Mouse (Mus musculus) cerebellum, postnatal 4 days (tissue): ENCODE data around the gene Pxylp1.

Experiments used
- DNase-seq, 2 experiments: peaks; one replicate each; pipeline ENCODE4 v3.0.0; 2022; ENCODE audit warnings: low spot score in 2 of 2, mixed read lengths in 1 of 2

Gene Pxylp1

DNA sequence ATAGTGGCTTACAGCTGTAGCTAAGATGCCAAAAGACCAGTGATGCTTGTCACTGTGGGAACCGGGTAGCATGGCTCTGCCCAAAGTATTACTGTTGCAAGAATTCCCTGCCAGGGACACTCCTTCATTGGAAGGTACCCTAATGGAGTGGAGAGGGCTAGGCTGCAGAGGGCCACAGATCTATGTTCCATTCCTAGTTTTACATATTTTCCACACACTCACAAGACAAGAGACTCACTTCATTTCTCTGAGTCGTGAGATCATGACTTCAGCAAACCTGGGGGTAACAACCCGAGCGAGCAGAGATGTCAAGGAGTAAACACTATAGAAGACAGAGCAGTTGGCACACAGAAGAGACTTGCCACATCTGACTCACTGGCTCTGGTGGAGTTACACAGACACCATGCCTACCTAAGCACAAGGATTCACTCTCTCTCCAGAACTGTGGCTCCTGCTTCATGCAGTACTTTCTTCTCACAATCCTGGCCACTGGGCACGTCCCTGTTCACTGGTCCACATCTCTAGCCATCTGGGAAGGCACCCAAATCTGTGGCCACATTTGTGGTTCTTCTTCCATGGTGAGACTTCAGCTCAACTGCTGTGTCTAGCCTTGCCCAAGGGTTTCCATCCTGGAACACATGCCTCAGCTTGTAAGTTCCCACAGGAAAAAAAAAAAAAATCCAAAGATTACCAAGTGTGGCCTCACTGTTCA, 31.9 kb downstream of the Pxylp1 start:
- DNase-seq = no peak

DNA sequence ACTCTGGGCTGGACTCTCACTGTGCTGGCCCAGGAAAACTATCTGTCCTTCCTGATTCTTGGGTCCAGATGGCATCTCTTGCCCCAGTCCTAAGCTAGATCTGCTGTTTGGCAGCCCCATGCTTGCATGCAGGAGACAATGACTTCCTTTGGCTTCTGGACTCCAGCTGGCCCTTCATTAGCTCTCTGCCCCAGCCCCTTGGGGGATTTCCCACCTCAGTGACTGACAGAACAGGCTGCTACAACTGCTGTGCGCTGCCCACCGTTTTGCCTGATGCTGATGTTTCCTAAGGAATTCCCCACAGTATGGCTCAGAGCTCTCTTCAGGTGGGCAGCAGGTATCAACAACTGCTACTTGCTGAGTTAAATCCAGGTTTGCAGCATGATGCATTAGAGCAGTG, 33.4 kb downstream of the Pxylp1 start:
- no peak for DNase-seq

DNA sequence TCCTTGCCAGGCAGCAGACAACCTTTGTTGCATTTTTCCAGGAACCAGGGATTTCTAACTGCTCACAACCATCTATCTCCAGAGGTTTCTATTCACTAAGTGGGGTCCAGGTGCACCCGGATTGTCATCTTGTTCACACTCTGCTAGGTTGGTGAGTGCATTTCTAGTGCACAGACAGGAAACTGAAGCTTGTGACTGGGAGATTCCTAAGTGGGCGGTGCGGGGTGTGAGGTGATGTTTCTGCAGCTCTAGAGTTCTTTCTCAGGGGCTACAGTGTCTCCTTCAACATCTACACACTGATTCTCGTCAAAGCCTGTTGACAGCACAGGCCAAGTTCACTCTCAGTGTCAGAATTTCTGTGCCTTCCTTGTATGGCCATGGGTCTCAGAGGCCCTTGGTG, 34.6 kb downstream of the Pxylp1 start:
- DNase-seq = no peak

DNA sequence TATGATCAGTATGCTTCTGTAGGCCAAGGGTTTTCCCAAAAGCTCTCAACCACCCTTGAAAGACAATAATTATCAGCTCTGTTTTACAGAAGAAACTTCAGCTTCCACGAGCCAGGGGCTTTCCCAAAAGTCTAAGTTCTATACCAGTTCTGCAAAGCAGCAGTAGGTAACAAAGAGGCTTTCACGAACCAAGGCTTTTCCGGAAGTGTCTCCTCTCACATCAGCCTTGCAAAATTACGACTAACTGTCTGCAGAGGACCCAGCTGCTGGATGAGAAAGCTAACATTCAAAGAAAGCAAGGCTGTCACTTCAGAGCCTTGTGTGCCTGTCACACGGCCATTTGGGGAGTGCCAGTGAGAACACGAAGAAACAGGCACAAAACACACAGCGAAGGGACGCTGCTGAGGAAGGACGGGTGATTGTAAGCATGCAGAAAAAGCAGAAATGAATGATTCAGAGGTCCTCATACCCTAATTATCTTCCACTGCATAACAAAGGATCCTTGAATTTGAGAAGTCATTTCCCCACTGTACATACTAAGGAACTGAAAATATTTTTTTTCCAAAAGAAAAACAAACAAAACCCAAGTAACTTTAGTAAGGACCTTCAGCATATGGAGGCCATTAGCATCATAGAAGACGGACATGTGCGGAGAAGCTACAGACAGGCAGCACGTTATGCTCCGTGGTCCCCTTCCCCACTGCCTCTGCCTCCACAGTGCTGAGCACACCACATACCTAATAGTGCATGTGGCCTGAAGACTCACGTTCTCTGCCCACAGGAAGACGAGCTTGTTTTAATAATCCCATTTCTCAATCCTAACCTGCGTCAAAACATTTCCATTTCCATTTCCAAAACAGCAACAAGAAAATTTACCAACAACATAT, 38.9 kb downstream of the Pxylp1 start:
- DNase-seq = no peak

DNA sequence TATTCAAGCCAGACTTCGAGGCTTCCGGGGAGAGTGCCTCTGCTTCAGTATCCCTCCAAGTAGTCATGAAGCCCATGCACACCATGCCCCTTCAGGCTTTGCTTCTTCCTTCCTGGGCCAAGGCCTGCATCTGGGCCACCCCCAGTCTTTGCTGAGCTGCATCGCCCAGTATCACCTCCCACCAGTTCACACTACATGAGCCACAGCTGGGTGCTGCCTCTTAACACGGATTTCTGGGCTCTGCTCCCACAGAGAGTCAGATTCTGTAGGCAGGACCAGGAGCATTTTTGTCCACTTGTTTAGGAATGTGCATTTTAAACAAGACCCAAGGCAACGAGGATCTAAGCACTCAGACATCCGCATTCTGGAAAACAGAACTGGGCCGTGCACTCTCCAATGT, 40.8 kb downstream of the Pxylp1 start:
- no peak for DNase-seq

DNA sequence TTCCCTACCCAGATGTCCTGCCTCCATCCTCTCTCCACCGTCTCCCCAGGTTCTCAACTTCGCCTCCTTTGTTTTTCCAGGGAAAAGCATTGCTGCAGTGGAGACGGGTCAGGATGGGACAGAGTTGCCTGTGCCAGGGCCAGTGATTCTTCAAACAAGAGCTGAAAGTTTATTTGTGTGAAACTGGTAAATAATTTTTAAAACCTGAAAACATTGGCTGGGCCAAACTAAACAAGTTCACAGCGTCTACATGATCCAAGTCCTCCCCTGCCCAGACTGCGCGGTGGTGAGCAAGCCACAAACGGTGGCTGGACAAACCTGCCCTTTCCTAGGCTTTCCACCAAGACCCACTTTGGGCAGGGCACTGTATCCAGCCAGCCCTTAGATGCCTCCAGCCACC, 41.4 kb downstream of the Pxylp1 start:
- DNase-seq = no peak

DNA sequence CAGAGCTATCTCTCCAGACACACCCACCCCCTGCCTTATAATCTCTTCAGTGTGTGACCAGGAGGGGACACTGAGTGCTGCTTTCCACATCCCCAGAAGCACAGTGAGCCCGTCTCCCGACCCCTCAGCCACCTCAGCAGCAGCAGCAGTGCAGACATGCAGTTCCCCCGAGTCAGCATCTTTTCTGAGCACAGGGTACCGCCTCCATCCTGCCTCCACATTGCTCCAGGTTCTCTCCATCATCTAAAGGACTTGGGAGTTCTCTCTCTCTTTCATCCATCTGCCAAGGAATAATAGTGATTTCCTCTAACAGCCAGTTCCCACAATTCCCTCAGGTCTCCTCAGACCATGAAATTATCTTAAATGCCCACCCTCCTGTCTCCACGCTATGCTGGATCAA, 43.5 kb downstream of the Pxylp1 start:
- no peak for DNase-seq

DNA sequence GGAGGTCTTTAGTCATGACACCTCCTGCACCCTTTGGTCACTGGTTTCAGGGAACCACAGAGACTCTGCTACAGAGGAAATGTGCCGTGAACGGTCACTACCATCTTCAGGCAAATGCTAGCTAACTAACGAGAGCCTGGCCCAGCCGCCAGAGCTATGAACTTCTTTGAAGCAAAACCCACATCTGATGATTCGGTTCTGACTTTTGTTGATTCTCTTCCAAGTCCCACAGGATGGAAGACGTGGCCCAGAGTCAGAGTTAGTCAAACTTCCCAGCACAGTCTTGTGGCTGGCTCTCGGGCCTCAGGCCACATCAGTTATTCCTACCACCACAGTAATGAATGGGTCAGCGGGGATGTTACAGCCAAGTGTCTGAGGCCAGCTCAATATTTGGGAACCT, 46.1 kb downstream of the Pxylp1 start:
- DNase-seq = no peak

DNA sequence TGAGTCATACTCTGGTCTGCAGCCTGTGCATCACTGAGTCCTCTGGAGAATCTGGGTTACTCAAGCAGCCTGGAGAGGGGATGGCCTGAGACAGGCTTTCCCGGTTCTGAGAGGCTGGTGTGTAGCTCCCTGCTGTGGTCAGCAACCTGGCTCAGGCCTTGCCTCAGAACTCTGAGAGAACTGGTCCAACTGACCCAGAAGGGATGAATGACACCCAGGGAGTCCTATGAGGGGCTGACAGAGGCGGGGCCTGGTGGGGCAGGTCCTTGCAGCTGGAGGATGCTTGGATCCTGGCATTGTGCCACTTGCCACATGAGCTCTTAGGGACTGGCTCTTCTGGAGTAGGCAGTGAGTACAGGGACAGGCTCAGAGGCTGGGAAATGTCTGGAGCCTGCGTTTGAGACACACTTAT, 47.7 kb downstream of the Pxylp1 start:
- DNase-seq = peak in 1 of 2 experiments; percentile 43

DNA sequence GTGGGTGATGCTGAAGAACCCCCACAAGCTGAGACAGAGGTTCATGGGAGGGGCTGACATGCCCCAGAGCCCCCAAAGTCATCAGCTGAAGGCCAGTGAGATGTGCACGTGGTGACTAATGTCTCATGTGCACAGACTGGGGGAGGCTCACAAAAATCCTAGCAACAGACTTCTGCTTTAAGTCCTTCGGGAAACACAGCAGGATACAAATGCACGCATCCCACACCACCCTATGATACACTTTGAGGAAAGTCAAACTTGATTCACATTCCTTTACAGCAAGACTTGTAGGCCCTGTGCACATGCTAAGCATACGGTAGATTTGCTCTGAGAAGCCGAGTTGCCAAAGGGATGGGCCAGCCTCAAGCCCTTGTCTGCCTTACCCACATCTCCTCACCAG, 53.1 kb downstream of the Pxylp1 start:
- DNase-seq = no peak

DNA sequence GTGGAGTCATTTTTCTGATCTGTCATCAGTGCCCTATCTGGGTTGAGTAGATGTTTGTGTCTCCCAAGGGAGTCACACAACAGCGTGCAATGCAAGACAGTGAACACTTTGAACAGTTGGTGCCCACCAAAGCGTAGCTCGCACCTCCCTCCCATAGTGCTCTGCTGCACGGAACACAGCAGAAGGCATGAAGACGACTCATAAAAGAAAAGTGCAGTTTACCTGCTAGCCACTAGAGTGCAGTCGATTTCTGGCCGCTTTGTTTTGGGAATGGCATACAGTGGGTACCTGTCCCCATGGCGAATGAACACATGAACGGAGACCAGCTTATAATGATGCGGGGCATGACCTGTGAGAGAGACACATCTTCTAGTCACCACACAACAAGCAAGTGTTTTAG, 53.6 kb downstream of the Pxylp1 start:
- DNase-seq = peak in 1 of 2 experiments; percentile 41

DNA sequence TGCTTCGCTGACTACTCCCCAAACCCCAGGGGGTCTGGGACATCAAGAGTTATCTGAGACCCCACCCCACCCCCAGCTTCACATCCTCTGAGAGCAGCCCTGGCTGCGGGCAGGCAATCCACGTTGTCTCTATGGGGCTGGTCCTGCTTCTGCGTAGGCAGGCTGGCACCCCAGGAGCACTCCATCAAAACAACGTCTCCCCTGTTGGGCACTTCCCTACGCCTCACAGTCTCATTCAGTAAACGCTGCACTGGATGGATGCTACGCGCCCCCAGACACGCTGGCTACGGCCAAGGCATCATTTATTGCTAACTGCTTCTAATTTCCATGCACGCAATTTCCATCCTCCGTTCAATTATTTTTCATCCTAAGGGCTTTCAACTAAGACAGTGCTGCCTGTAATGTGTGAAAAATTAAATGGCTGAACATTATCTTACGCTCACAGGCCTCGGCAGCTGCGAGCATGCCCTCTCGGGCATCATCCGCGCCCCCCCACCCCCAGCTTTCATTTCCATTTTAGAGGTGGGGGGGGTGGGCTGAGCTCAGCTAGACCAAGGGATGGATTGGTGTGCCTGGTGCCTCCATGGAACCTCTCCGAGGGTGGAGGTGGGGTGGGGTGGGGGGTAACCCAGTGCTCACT, 54.6 kb downstream of the Pxylp1 start:
- no peak for DNase-seq

DNA sequence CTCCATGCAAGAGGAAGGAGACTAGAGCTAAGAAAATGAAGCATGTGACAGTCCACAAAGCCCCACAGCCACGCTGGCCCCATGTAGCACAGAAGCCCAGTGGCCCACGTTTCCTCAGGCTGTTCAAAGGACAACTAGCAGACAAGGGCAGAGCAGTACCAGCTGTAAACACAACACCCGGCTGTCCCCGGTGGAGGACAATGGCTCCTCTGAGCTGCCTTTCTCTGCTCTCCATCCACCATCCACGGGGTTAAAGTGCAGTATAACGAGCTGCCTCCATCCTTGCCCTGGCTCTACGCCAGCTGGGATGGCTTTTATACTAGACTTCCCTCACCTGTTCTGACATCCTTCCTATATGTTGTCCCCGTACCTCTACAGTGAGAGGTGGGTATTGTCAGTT, 55.5 kb downstream of the Pxylp1 start:
- no peak for DNase-seq

DNA sequence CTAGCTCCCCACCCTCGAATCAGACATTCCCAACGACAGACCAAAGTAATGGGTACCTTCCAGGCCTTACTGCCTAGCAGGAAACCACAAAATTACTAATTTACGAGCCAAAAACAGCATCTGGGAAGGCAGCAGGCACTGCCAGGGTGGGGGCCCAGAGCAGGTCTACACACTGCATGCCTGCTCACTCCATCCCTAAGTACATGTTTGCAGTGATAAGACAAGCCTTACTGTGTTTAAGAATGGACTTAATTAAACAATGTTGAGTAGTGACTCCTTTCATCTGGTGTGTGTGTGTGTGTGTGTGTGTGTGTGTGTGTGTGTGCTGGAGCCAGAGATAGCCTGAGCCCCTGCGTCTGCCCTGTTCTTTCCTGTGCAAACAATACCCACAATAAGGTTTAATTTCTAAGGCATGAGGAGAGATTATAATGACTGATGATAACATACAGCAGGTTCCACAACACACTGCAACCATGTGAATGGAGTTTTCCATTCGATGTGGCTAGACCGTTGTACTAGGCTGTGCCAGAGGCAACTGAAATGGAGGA, 57.0 kb downstream of the Pxylp1 start:
- DNase-seq = no peak

DNA sequence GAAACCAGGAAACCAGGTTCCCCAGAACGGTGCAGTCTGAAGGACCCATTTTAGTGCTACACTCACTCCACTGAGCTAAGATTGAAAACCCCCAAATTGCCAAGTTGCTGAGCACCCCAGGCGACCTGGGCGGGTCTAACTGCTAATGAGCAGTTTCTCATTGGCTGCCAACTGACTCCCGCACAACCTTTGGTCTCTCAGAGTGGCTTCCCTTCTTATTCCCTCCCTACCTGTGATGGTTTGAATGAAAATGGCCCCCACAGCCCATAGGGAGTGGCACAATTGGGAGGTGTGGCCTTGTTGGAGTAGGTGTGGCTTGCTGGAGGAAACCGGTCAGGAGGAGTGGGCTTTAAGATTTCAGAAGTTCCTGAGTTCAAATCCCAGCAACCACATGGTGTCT, 58.9 kb downstream of the Pxylp1 start:
- no peak for DNase-seq

DNA sequence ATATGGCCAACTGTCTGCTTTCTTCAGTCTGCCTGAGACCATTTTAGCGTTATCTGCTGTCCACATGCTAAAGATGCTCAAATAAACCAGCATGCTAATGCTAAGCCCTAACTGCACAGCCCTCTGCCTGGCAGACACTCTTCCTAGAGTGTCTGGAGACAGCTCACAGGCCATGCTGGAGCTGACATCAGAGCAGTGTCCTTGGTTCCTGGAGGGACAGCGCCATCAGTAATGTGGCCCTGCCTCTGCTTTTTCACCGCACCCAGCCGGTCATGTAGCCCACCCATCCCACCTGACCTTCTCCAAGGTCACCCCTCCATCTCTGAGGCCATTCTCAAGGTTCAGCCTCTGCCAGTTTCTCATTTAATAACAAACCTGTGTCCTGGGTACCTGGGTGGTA, 60.0 kb downstream of the Pxylp1 start:
- DNase-seq = no peak

DNA sequence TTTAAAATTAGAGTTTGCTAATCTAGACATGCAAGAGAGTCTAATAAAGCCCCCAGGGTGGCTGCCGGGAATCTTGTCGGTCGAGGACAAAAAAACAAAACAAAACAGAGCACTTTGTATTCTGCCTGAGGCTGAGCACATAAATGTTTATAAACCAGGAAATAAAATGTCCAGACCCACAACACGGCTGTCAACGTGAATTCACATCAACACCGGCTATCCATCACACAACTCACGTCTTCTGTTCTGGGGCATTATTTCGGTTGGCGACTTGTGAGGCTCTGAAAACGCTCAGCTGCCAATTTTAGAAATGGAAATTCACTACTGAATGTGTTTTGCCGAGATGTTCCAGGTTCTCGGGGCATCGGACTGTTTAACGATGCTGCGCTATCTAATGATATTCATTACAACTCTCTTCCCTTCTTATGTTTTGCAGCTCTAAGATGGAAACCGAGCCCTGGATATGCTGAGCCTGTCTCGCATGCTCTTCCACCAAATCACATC, 61.6 kb downstream of the Pxylp1 start:
- no peak for DNase-seq

DNA sequence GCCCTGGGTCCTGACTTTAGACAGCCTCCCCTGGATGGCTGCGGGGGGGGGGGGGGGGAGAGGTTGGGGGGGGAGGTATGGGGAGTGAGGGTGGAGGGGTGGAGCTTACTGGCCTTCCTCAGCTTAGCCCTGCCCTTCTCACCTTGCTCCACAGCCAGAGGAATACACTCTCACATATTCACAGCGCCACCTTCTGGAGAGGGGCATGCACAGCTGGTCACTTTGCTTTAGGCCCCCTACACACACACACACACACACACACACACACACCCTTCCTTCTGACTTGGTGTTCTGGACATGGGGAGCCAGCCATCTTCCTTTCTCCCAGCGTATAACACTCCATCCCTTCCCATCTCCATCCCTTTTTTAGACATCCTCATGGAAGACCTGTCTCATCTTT, 62.8 kb downstream of the Pxylp1 start:
- DNase-seq = no peak

DNA sequence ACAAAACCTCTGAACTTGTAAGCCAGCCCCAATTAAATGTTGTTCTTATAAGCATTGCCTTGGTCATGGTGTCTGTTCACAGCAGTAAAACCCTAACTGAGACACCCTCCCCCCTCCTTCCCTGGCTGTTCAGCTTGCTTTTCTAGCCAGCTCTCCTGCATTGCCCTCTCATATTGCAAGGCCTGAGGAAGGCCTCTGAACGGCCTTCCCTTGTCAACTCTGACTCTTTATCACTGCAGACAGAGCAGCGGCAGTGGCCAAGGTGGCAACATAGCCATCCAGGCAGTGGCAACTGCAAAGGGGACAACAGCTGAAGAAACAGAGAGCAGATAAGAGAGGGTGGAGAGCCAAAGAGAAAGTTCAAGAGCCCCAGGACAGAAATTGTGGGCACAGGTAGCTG, 64.4 kb downstream of the Pxylp1 start:
- DNase-seq = no peak

DNA sequence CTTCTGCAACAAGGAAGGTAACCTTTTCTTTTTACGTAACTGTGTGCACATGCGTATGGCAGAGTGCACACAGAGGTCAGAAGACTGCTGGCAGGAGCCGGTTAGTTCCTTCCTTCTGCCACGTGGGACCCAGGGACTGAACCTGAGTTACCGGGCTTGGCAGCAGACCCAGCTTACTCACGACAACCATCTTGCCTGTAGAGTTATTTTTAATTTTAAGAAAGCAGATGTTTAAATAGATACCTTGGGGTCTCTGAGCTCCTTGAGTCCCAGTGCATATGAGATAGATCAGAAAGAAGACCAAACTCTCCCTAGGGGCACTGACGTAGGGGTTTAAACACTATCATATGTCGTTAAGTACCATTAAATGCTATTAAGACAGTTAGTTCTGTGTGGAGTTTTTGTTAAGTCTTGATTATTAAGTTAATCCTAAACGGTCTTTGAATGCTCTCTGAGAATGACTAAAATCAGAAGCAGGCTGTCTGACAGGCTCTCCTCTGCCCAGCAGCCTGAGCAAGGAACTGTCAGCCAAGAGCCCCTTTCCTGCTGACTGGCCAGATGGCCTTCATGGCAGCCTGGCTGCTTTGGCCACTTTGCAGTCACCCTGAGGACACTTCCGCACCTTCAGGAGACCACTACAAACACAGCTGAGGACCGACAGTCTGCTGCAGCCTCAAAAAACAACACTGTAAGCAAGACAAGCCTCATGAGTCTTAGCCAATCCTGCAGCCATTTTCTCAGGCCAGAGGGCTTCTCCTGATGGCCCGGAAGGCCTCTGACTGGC, 65.3 kb downstream of the Pxylp1 start:
- peak in 1 of 2 experiments; percentile 62 for DNase-seq

DNA sequence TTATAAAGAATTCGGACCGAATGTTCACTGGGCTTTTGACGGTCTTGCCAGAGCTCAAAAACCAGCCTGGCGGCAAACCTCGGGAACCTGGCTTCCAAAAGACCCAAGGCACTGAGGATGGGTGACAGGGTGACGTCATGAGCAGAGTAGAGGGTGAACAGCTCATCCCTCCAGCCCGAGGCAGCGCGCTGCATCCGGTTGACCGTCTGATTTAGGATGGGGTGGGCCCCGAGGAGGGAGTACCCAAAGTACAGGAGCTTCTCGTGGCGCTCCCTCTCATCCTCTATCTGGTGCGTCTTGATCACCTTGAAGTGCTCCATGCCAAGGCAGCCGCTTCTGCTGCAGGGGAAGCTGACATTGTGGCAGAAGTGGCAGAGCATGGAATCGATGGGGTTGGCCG, 67.6 kb downstream of the Pxylp1 start:
- DNase-seq = no peak
